Mouse (Mus musculus) T-helper 2 cell (primary cell): ENCODE results near the gene Prrt1.

ENCODE experiments used
- in situ Hi-C: fragments of 300-600 bp; cut with MboI, MseI; formaldehyde crosslinking; loops from one replicate; pipeline ENCODE4 v1.15.1; 2025; ENCODE audit warnings: high pct_unique_total_duplicates

Gene Prrt1

GRCm38 (mm10) chr17:34649106-34649864, 20.0 kb downstream of the Prrt1 start:
- in situ Hi-C loops = no loop called here

GRCm38 (mm10) chr17:34650781-34651180, 21.4 kb downstream of the Prrt1 start:
- in situ Hi-C loops = no loop called here

DNA sequence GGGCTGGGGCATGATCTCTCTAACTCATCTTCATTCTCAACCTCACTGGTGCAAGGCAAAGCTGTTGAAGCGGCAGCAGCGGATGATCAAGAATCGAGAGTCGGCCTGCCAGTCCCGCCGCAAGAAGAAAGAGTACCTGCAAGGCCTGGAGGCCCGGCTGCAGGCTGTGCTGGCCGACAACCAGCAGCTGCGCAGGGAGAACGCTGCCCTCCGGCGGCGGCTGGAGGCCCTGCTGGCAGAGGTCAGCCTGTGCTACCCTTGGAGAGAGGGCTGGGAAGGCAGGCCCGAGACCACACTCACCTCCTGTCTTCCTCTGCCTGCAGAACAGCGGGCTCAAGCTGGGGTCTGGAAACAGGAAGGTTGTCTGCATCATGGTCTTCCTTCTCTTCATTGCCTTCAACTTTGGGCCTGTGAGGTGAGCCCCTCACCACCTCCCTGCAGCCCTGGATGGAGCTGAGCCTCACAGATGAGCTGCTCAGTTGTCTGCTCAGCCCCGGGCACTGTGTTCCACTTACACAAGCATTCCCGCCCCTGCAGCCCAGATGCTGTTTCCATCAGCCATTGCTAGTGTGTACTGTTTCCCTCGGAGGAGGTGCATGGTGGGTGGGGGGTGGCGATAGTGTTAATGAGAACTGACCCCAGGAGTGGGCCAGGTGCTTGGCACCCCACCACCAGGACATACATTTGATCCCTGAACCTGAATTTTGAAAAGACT, 22.3 kb downstream of the Prrt1 start:
- in situ Hi-C loops = no loop called here

DNA sequence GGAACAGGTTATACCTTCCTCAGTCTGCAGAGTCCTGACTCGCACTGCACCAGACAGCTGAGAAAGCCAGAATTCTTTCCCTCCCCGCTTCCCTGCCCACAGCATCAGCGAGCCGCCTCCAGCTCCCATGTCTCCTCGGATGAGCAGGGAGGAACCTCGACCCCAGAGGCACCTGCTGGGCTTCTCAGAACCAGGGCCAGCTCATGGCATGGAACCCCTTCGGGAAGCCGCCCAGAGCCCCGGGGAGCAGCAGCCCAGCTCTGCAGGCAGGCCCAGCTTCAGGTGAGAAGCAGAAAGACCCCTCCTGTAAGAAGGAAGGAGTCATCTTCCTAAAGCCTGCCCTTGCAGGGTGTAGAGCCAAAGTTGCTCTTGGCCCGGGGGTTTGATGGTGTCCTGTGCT, 23.2 kb downstream of the Prrt1 start:
- in situ Hi-C loops = no loop called here

DNA sequence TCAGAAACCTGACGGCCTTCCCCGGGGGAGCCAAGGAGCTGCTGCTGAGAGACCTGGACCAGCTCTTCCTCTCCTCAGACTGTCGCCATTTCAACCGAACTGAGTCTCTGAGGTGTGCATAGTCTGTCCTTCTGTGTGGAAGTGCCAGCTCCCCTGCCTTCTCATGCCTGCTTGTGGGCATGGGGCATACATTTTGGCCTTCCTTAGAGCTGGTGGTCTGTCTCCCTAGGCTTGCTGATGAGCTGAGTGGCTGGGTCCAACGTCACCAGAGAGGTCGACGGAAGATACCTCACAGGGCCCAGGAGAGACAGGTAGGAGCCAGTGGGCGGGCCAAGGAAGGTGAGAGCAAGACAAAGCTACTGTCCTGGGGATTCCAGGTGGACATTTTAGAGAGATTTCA, 23.7 kb downstream of the Prrt1 start:
- in situ Hi-C loops = no loop called here

DNA sequence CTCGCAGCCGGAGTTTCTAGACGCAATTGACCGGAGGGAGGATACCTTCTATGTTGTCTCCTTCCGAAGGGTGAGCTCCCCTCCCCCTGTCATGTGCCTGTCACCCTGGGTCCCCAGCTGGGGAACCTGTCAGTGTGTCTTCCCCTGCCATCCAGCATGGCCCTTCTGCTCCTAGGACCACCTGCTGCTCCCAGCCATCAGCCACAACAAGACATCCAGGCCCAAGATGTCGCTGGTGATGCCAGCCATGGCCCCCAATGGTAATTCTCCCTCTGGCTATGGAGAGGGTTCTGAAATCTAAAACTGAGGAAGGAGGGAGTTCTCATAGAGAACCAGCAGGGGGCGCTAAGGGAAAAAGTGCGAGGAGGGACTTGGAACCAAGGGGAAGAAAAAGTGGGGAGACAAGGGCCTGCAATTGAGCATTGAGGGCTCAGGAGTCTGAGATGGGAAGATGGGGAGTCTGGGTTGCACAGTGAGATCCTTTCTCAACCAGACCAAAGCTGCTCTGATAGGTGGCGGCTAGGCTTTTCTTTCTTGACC, 24.5 kb downstream of the Prrt1 start:
- in situ Hi-C loops = no loop called here

GRCm38 (mm10) chr17:34654392-34654791, 25.1 kb downstream of the Prrt1 start:
- in situ Hi-C loops = no loop called here

DNA sequence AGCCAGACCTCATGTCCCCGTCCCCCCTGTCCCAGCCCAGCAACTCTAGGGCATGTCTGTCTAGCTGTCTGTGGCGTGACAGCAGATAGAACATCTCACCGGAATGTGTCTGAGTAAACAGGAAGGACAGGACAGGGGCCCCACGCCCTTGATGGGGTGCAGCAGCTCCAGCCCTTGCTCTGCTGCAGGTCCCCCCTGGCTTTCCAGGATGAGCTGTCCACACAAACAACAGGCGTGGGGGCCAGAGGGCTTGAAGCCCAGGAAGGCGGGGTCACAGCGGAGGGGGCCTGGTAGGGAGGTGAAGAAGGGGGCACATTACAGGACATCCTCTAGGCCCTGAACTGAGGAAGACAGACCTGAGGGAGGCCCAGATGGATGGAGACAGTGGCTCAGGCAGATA, 25.8 kb downstream of the Prrt1 start:
- in situ Hi-C loops = no loop called here

- in situ Hi-C loops = no loop called here
Measured at GRCm38 (mm10) chr17:34655581-34655991, 26.3 kb downstream of the Prrt1 start.

GRCm38 (mm10) chr17:34656666-34657065, 27.3 kb downstream of the Prrt1 start:
- in situ Hi-C loops = no loop called here

DNA sequence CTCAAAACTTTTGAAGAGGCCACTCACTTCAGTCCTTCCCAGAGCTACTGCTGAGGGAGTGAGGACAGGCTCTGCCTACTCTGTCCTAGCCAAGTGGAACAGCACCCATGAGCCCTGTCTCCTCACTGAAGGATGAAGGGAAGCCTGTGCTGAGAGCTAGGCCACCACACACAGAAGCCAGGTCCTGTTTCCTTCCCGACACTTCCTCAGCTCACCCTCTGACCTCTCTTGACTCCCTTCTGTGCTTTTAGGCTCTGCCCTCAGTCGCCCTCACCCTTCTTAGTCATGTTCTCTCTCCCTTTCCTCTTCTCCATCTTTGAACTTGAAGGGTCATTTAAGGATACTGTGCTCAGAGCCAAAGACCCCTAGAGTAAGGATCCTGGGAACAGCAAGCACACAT, 27.9 kb downstream of the Prrt1 start:
- in situ Hi-C loops = no loop called here

DNA sequence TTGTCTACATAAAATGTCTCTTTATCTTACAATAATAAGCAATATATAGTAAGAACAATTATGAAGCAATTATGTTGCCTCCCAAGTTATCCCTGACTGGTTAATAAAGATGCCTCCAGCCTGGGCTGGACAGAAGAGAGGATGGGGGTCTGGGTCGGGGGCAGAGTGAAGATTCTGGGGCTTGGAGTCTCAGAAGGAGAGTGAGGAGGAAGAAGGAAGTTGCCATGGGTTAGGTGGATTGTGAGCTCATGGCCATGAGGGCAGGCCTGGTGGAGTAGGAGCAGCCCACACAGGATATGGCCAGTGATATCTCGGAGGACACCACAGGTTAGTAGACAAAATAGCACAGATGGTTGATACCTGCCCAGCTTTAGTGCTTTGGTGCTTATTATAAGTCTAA, 28.8 kb downstream of the Prrt1 start:
- in situ Hi-C loops = no loop called here

GRCm38 (mm10) chr17:34658591-34658990, 29.3 kb downstream of the Prrt1 start:
- in situ Hi-C loops = no loop called here

DNA sequence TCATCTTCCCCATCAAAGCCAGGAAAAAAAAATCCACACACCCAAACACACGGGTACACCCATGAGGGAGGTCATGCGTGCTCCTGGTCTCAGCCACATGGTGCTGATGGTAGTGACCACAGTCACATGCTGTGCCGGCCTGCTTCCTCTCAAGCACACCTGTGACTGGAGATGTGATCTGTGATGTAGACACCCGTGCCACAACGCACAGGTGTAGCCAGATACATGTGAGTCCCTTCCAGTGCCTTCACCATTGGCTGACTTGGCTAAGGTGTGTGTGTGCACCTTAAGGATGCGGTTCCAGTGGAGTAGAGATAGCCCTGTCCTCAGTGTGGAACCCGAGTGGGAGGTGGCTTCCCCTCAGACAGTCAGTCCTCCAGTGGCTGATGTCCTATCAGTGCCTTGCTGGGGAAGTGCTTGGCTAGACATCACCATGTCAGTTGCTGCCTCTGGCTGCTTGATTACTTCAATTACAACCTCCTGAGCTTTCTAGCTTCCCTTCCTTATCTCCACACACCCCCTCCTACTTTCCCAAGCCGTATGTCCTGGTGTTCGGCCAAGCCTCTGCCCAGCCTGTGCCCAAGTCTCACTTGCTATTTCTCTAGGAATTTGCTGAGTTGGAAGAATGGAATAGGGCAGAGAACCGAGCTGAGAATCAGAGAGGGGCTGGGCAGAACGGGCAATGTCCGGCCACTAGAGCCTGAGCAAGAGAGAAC, 30.0 kb downstream of the Prrt1 start:
- in situ Hi-C loops = no loop called here

GRCm38 (mm10) chr17:34659897-34660214, 30.5 kb downstream of the Prrt1 start:
- in situ Hi-C loops = no loop called here

- in situ Hi-C loops = no loop called here
Measured at GRCm38 (mm10) chr17:34660259-34660820, 31.0 kb downstream of the Prrt1 start.

DNA sequence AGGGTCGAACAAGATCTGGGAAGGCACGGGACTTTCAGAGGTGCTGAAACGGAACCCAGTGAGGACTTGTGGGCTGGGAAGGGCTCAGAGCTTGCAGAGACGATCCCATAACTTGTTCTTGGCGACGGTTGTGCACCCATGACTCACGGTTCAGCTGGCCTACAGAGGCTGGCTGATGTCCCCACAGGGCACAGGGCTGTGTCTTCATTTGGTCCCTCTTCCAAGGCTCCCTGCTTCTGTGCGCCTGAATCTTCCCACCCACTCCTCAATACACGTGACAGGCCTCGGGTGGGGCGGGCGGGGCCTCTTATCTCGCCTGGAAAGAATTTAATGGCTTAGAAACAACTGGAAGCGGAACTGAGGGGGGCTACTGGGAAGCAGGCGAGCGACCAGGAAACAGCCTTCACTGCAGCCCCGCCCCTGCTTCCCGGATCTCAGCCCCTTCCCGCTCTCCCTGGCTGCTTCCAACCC, 31.8 kb downstream of the Prrt1 start:
- in situ Hi-C loops = no loop called here

- in situ Hi-C loops = no loop called here
Measured at GRCm38 (mm10) chr17:34662468-34662867, 33.1 kb downstream of the Prrt1 start.

DNA sequence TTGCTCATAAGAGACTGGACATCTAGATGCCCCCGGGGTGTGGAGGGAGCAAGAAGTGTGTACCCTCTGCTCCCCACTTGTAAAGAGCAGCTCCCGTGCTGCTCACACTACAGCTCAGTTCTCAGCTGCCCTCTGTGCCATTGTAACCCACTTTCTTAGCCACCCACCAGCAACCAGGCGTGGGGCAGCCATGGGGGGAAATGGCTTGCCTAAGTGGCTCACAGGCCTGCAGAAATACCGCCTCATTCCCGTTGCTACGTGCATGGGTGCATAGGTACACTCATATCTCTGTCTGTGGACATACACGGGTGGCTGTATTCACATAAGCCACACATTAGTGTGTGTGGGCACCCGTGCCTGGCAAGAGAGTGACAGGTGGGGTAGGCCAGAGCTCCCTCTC, 33.6 kb downstream of the Prrt1 start:
- in situ Hi-C loops = no loop called here

DNA sequence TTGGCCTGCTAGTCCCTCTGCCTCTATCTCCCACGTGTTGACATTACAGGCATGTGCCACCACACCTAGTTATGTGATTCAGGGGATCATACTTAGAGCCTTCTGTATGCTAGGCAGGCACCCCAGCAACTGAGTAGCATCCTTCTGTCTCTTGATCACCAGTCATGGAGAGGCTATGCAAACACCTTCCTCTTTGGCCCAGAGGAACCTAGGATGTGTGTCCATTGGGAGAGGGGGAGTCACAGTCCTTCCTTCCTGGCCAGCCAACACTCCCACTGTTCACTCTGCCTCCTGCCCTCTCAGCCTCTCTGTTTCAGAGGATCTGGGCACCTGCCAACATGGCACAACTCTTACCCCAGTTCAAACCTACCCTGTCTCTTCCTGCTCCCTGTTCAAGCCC, 34.2 kb downstream of the Prrt1 start:
- in situ Hi-C loops = no loop called here

GRCm38 (mm10) chr17:34664472-34664871, 35.1 kb downstream of the Prrt1 start:
- in situ Hi-C loops = no loop called here

DNA sequence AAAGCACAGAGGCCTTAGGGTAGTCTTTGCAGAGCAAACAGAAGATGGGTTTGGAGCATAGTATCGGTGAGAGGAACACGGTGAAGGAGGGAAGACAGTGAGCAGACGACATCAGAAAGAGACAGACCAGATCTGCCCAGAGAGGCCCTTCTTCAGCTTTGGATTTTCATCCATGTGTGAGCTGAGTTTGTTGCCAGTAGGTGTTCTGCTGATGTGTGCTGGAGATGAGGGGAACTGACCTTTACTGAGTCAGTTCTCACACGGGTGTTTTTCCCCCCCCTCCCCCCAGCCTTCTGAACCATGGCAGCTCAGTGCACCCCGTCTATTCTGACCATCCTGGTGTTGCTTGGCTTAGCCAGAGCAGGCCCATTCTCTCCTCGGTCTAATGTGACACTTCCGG, 40.9 kb downstream of the Prrt1 start, which contains the start of gene Tnxb:
Gene Tnxb, plus strand, starts transcription at position 301 of the 400 bp plus-strand sequence.
- in situ Hi-C loops = no loop called here
